Mouse (Mus musculus): ENCODE results near the gene Cldn13. TPM values are rescaled to one million over a fixed set of nuclear protein-coding genes. Genes with fewer than 3 reads are reported as not detected.

Gene Cldn13
- total and polyA plus RNA-seq, 3 experiments = 1.9 to 41.2 TPM; not detected in 1

GRCm38 (mm10) chr5:134868506-134868905, 46.8 kb downstream of the Cldn13 start:
- DNase-seq (ENCODE audit: low spot score) = no peak
- TF ChIP-seq GATA1 (IDR thresholded peaks at IDR 0.05; ENCODE audit: borderline replicate concordance, low read length) (no peak), GATA2 (IDR thresholded peaks at IDR 0.05; ENCODE audit: borderline replicate concordance, low read depth, low read length) (no peak), CTCF (IDR thresholded peaks at IDR 0.05; ENCODE audit: low read depth, low read length) (no peak), TAL1 (conservative IDR thresholded peaks at IDR 0.05; ENCODE audit: low read depth, low read length) (no peak), POLR2AphosphoS5 (IDR thresholded peaks at IDR 0.05; ENCODE audit: insufficient replicate concordance, low read depth, low read length) (no peak)
- peaks cover 10% of the 10 kb centered on the region; the same call in 1 of the 2 replicates for H3K27me3 ChIP-seq (ENCODE audit: insufficient read depth, low read length)

GRCm38 (mm10) chr5:134867320-134868144, 47.8 kb downstream of the Cldn13 start:
- ATAC-seq (ENCODE audit: extremely low read depth, insufficient number of reproducible peaks, low FRiP score, poor library complexity, severe bottlenecking) (no peak), DNase-seq (ENCODE audit: low spot score) (no peak)
- no peak overlapping the region for H3K4me3 ChIP-seq (ENCODE audit: low read depth, low read length)
- H3K36me3 ChIP-seq (replicated peaks) = no peaks in the 10 kb centered on the region
- TF ChIP-seq GATA1 (IDR thresholded peaks at IDR 0.05; ENCODE audit: borderline replicate concordance, low read length) = no peak
- TF ChIP-seq GATA2 (IDR thresholded peaks at IDR 0.05; ENCODE audit: borderline replicate concordance, low read depth, low read length) = no peak
- peaks cover 8% of the 10 kb centered on the region; the same call in 1 of the 2 replicates for H3K27me3 ChIP-seq (ENCODE audit: insufficient read depth, low read length)
- H3K4me1 ChIP-seq (ENCODE audit: insufficient read depth, low read depth, low read length) = no peaks in the 10 kb centered on the region
- H3K9me3 ChIP-seq (replicated peaks) = no peaks in the 10 kb centered on the region

More at GRCm38 (mm10) chr5:134868506-134868905, 46.8 kb downstream of the Cldn13 start:
- Histone ChIP-seq H3K4me3 (ENCODE audit: low read depth, low read length) (no peak overlapping the region), H3K4me1 (ENCODE audit: insufficient read depth, low read depth, low read length) (no peaks in the 10 kb centered on the region), H3K36me3 (replicated peaks) (no peaks in the 10 kb centered on the region), H3K9me3 (replicated peaks) (no peaks in the 10 kb centered on the region)
- no peak for ATAC-seq (ENCODE audit: extremely low read depth, insufficient number of reproducible peaks, low FRiP score, poor library complexity, severe bottlenecking)

GRCm38 (mm10) chr5:134865158-134865557, 50.2 kb downstream of the Cldn13 start:
- H3K27me3 ChIP-seq (ENCODE audit: insufficient read depth, low read length) = peaks cover 8% of the 10 kb centered on the region; the same call in 1 of the 2 replicates
- H3K36me3 ChIP-seq (replicated peaks) = no peaks in the 10 kb centered on the region
- H3K4me1 ChIP-seq (ENCODE audit: insufficient read depth, low read depth, low read length) = no peaks in the 10 kb centered on the region
- ATAC-seq (ENCODE audit: extremely low read depth, insufficient number of reproducible peaks, low FRiP score, poor library complexity, severe bottlenecking) = no peak
- no peak for TF ChIP-seq POLR2AphosphoS5 (IDR thresholded peaks at IDR 0.05; ENCODE audit: insufficient replicate concordance, low read depth, low read length)
- TF ChIP-seq CTCF (IDR thresholded peaks at IDR 0.05; ENCODE audit: low read depth, low read length) = no peak
- TF ChIP-seq GATA1 (IDR thresholded peaks at IDR 0.05; ENCODE audit: borderline replicate concordance, low read length) = no peak
- no peak for TF ChIP-seq GATA2 (IDR thresholded peaks at IDR 0.05; ENCODE audit: borderline replicate concordance, low read depth, low read length)
- no peak for TF ChIP-seq TAL1 (conservative IDR thresholded peaks at IDR 0.05; ENCODE audit: low read depth, low read length)
- no peak for DNase-seq (ENCODE audit: low spot score)
- H3K9me3 ChIP-seq (replicated peaks) = no peaks in the 10 kb centered on the region
- no peak overlapping the region for H3K4me3 ChIP-seq (ENCODE audit: low read depth, low read length)

Other genes with a start within 250 kb of the Cldn13 start
- 1.3 and 1.4 TPM in 2 replicates for gene Limk1, start 226.9 kb downstream of the Cldn13 start, total RNA-seq (2014; fragmentation: Nextera tagmentation)
- 1.3 and 1.5 TPM in 2 replicates for gene Limk1, start 226.9 kb downstream of the Cldn13 start, total RNA-seq (2017)
- gene Limk1, start 226.9 kb downstream of the Cldn13 start, polyA plus RNA-seq (2012) = 1.5 and 1.7 TPM in 2 replicates
- gene Eln, start 168.2 kb downstream of the Cldn13 start, total RNA-seq (2014; fragmentation: Nextera tagmentation) = not detected in 2 replicates
- 0.06 and 0.22 TPM in 2 replicates for gene Eln, start 168.2 kb downstream of the Cldn13 start, total RNA-seq (2017)
- not detected in 2 replicates for gene Eln, start 168.2 kb downstream of the Cldn13 start, polyA plus RNA-seq (2012)
- gene Tmem270, start 8.8 kb downstream of the Cldn13 start, total RNA-seq (2014; fragmentation: Nextera tagmentation) = not detected in 2 replicates
- not detected in 2 replicates for gene Tmem270, start 8.8 kb downstream of the Cldn13 start, total RNA-seq (2017)
- not detected in 2 replicates for gene Tmem270, start 8.8 kb downstream of the Cldn13 start, polyA plus RNA-seq (2012)
- gene Mettl27, start 16.8 kb upstream of the Cldn13 start, total RNA-seq (2014; fragmentation: Nextera tagmentation) = 10.3 and 11.7 TPM in 2 replicates
- gene Mettl27, start 16.8 kb upstream of the Cldn13 start, total RNA-seq (2017) = 4.8 and 6.6 TPM in 2 replicates
- 4.6 and 5.6 TPM in 2 replicates for gene Mettl27, start 16.8 kb upstream of the Cldn13 start, polyA plus RNA-seq (2012)
- gene Cldn4, start 31.4 kb upstream of the Cldn13 start, total RNA-seq (2014; fragmentation: Nextera tagmentation) = not detected in 2 replicates
- gene Cldn4, start 31.4 kb upstream of the Cldn13 start, total RNA-seq (2017) = 0.06 and 0.22 TPM in 2 replicates
- gene Cldn4, start 31.4 kb upstream of the Cldn13 start, polyA plus RNA-seq (2012) = not detected in 2 replicates
- gene Cldn3, start 70.7 kb upstream of the Cldn13 start, total RNA-seq (2014; fragmentation: Nextera tagmentation) = not detected in 2 replicates
- not detected in 2 replicates for gene Cldn3, start 70.7 kb upstream of the Cldn13 start, total RNA-seq (2017)
- gene Cldn3, start 70.7 kb upstream of the Cldn13 start, polyA plus RNA-seq (2012) = 0.87 and 0.98 TPM in 2 replicates
- 21.7 and 36.1 TPM in 2 replicates for gene Abhd11, start 93.6 kb upstream of the Cldn13 start, total RNA-seq (2014; fragmentation: Nextera tagmentation)
- 37.2 and 45.1 TPM in 2 replicates for gene Abhd11, start 93.6 kb upstream of the Cldn13 start, total RNA-seq (2017)
- gene Abhd11, start 93.6 kb upstream of the Cldn13 start, polyA plus RNA-seq (2012) = 61.2 and 65.9 TPM in 2 replicates
- gene Stx1a, start 108.0 kb upstream of the Cldn13 start, total RNA-seq (2014; fragmentation: Nextera tagmentation) = 3.1 and 4.1 TPM in 2 replicates
- 2.9 and 3.3 TPM in 2 replicates for gene Stx1a, start 108.0 kb upstream of the Cldn13 start, total RNA-seq (2017)
- 5.6 and 5.9 TPM in 2 replicates for gene Stx1a, start 108.0 kb upstream of the Cldn13 start, polyA plus RNA-seq (2012)
- 17.3 and 25.7 TPM in 2 replicates for gene Dnajc30, start 148.7 kb upstream of the Cldn13 start, total RNA-seq (2014; fragmentation: Nextera tagmentation)
- 8.0 and 8.7 TPM in 2 replicates for gene Dnajc30, start 148.7 kb upstream of the Cldn13 start, total RNA-seq (2017)
- gene Dnajc30, start 148.7 kb upstream of the Cldn13 start, polyA plus RNA-seq (2012) = 51.3 and 67.6 TPM in 2 replicates
- gene Bud23, start 149.4 kb upstream of the Cldn13 start, total RNA-seq (2014; fragmentation: Nextera tagmentation) = 67.0 and 73.0 TPM in 2 replicates
- gene Bud23, start 149.4 kb upstream of the Cldn13 start, total RNA-seq (2017) = 79.3 and 110 TPM in 2 replicates
- gene Bud23, start 149.4 kb upstream of the Cldn13 start, polyA plus RNA-seq (2012) = 176 and 203 TPM in 2 replicates
- gene Vps37d, start 162.7 kb upstream of the Cldn13 start, total RNA-seq (2014; fragmentation: Nextera tagmentation) = not detected in 2 replicates
- gene Vps37d, start 162.7 kb upstream of the Cldn13 start, total RNA-seq (2017) = not detected in 2 replicates
- gene Vps37d, start 162.7 kb upstream of the Cldn13 start, polyA plus RNA-seq (2012) = 0.41 and 0.72 TPM in 2 replicates
- gene Mlxipl, start 174.4 kb upstream of the Cldn13 start, total RNA-seq (2014; fragmentation: Nextera tagmentation) = not detected in 2 replicates
- gene Mlxipl, start 174.4 kb upstream of the Cldn13 start, total RNA-seq (2017) = 0.06 and 0.22 TPM in 2 replicates
- gene Mlxipl, start 174.4 kb upstream of the Cldn13 start, polyA plus RNA-seq (2012) = not detected in 2 replicates
- 27.9 and 37.2 TPM in 2 replicates for gene Tbl2, start 234.1 kb upstream of the Cldn13 start, total RNA-seq (2014; fragmentation: Nextera tagmentation)
- gene Tbl2, start 234.1 kb upstream of the Cldn13 start, total RNA-seq (2017) = 21.5 and 25.1 TPM in 2 replicates
- gene Tbl2, start 234.1 kb upstream of the Cldn13 start, polyA plus RNA-seq (2012) = 18.2 and 22.5 TPM in 2 replicates

Measured in G1E (cell line).